Mouse (Mus musculus) left cerebral cortex, postnatal 4 days (tissue): ENCODE measurements at regions not wholly inside any gene's neighbourhood (a gene's known extent, or its start where the extent isn't known, plus 50 kb on each side); places are given as distances from the start of the nearest gene placed in this dataset.
A peak's percentile ranks its signal among the peaks of the same experiment; 100 is the strongest.

Source experiments
- DNase-seq: peaks from one replicate; pipeline ENCODE4 v3.0.0-alpha.2; 2022
- intact Hi-C: fragments of 180-260 bp; cut with DNase I; formaldehyde crosslinking; loops from one replicate; pipeline ENCODE4 v1.15.1; 2025

DNA sequence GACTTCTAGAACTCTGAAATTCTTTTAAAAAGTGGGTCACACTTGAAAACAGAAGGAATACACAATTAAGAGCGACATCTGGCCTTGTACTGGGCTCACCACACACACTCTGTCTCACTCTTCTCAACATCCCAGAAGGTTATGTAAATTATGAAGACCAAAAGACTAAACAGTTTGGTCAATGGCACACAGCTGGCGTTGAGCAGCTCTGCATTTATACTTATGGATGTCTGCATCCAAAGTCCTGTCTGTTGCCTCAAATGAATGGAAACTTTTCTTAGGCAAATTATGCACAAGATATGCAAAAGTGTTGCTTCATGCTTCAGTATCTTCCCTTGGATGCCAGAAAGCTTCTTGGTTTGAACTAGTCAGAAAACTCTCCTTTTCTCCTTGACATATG lies 323.5 kb downstream of the Ppp3ca start:
- no peak for DNase-seq
- intact Hi-C loops, result no loop called here

DNA sequence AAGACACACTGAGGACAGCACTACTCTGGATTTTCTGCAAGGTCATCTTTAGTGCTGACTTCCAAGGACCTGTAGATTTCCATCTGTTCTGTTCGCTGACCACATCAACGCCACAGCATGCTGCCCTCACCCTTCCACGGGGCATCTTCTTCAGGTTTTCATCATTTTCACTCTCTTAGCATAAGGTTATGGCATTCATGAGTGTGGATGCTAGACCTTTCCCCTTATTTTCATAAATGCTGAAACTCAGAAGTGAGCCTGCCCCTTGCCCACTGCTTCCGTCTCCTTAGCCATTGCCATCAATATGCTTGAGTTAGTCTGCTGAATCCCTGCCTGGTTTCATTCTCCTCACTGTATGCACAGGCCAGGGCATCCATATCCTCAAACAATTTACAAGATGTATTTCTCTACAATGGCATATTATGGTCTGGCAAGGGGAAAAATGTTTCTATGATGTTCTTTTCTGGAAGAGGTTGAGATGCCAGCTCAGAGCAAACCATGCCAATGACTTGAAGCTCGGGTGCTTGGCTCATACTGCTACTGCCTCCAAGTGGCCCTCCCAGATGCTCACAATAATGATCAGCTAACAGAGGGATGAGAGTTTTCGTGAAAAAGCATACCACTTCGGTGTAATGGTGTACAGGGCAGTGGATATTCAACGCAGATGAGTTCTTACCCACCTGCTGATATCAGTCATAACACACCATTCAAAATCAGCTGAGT lies 324.6 kb downstream of the Ppp3ca start:
- intact Hi-C loops, result no loop called here
- DNase-seq, result no peak

DNA sequence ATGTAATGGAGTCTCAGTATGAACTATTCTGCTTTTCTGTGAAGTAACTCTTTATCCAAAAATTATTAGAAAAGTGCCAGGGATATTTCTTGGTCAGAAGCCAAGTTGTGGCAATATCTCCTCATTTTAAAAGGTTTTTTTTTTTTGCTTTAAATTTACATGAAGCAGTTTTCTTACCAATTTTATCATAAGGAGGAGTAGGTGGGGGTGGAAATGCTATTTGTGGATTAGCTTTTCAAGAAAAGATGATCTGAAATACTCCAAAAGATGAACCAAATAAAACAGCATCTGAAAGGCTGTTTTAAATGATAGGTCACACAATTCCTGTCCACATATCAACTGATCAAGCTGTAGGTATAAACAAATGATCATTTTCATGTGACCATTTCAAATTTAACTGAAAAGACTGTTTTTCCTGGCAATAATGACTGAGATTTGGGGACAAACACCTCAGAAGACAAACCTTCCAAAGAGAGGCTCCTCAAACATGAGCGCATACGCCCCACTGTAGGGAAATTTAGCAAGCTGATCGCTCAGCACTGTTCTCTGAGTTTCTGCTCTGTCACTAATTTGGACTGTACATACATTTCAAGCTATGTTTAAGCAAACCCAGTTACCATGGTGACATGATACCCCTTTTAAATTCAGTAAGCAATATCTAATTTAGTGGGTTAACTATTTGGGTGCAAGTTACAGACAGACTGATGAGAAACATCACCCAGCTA lies 325.8 kb downstream of the Ppp3ca start:
- DNase-seq, result no peak
- intact Hi-C loops, result no loop called here

DNA sequence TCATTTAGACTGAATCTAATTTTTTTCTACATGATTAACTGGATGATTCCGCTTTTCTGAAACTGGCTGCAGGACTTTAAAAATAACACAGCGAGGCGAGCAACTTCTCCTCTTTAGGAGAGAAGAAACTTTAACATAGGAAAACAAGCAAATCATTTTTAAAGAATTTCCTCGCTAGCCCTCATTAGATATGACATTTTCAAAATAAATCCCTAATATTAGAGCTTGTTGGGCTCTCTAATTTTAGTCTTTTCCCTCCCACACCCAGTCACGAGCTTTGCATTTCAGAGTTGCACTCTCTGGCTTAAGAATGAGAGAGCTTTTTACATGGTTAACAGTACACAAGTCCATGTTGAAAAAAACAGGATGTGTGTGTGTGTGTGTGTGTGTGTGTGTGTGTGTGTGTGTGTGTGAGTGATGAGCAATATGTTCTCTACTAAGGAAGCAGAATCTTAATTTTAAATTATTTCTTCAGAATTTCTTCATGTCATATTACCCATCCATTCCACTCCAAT lies 326.5 kb downstream of the Ppp3ca start:
- no peak for DNase-seq
- intact Hi-C loops, result no loop called here

DNA sequence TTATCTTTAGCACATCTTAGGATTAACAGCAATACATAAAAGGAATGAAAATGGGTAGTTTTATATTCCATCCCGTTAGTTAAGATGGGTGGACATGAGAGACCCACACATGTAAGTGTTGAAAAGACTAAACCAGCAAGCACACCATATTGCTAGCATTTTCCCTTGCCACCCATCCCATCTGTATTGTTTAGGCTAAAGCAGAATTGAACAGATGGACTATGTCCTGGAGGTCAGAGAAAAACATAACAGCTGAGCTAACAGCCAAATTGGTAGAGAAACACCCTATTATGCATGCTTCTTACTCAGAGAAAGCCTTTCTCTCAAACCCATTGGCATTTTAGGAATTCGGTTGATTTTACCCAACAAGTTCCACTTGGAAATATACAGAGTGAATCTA lies 329.3 kb upstream of the Emcn start:
- DNase-seq, result no peak
- intact Hi-C loops, result no loop called here

DNA sequence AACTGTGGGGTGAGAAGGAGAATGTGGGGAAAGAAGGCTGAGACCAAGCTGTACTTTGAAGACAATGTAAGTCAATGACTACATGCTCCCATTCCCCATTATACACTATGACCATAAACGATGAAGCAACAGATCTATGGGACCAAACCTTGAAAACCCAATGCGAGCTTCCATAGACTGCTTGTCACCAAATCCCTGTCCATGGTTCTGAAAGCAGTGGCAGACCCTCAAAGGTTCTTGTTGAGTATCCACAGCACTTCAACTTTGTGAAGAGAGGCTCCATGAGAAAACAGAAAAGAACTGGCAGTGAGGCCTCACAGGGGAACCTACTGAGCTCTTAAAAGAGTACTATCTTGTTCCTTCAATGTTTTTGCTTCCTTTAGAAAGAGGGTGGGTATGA lies 326.2 kb upstream of the Emcn start:
- intact Hi-C loops, result no loop called here
- no peak for DNase-seq

DNA sequence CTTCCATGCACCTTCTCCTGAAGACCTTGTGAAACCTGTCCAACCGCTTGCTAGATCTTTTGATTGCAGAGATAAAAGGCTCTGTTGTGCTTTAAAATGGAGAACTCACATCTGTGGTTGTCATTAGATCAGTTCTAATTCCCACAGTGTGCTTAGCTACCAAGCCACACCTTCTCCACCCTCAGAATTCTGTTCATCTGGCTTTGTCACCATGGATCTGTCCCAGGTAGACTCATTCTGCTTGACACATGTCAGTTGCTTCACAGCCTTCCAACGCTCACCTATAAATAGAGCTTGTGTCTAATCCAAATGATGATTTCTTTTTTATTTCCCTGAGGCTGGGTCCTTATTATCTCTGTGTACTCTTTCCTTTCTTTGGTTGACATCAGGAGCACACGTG lies 325.7 kb upstream of the Emcn start:
- intact Hi-C loops, result no loop called here
- DNase-seq, result no peak

DNA sequence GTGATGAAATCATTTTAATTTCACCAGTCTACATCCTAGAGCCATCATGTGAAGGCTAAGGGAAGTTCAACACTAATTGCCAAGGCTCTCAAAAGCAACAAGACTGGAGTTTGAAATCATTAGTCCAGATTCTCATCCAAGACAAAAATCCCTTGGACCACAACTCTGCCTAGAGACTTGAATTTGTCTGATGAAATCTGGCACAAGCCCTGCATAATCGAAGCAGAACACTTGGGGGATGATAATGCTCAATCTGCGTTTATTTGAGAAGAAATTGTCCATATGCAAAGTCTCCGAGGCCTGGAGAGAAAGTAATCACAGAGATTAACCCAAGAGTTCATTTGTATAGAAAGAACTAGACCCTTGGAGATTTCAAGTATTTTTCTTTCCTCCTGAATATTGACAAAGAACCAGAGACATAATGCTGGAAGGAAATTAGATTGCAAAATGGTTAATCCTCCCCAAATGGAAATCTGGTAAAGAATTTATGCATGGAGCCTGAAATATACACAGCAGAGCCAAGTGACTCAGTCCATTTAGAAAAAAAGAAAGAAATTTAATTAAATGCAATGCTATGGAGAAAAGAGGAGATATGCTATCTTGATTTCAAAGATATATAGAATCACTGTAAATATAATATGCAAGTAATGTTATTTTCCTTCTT lies 320.8 kb upstream of the Emcn start:
- intact Hi-C loops, result no loop called here
- no peak for DNase-seq

DNA sequence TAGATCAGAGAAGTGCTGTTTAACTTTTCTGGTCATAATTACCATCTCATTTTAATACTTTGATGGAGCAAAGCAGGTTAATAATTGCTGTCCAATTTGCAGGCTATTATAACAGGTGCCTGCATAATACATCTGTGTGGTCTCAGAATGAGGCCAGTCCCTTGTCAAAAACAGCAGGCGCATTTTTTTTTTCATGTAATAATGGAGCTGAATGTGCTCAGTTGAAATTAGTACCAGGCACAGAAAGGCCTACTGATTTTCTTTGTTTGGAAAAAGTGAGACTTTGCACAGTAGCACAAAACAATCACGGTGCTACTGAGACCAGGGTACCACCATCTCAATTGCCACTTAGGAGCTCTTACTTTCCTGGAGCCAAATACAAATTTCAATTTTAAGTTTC lies 311.3 kb upstream of the Emcn start:
- intact Hi-C loops, result no loop called here
- DNase-seq, result no peak

DNA sequence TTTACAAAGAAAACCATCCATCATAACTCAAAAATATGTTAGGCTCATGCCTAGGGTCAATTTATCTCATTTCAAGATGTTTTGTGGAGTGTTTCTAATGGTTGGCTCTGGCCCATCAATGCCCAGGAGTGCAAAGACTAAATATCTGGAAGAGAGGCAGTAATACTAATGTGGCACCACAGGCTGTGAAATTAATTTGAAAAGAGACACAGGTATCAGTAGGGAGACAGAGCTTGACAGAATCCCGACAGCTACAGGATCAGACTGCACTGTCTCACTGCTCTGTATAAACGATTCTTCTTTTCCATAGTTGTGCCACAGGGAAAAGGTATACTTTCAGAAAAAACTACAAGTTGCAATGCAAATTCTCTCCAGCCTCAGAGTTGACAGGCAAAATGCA lies 308.1 kb upstream of the Emcn start:
- DNase-seq, result no peak
- intact Hi-C loops, result no loop called here

DNA sequence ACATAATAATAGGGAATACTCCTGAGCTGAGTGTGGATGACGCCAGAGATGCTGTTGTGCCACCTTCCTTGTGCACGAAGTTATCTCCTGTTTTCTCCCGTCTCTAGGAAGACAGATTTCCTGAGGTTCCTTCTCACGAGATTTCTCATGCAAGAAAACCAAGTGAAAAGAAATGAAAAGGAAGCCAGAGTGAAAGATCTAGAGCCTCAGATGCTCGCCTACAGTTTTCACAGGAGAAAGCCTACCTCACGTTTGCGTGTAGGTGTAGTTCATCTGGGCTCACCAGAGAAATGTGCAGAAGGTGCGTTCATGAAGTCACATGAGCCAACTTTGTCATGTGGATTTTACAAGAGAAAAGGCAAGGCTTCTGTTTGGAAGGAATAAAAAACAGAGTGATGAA lies 301.2 kb upstream of the Emcn start:
- DNase-seq, result no peak
- intact Hi-C loops, result loop anchor here (10.0 kb wide), 1 partner anchor 1555 kb away; the partner anchor contains the start of gene Manba

DNA sequence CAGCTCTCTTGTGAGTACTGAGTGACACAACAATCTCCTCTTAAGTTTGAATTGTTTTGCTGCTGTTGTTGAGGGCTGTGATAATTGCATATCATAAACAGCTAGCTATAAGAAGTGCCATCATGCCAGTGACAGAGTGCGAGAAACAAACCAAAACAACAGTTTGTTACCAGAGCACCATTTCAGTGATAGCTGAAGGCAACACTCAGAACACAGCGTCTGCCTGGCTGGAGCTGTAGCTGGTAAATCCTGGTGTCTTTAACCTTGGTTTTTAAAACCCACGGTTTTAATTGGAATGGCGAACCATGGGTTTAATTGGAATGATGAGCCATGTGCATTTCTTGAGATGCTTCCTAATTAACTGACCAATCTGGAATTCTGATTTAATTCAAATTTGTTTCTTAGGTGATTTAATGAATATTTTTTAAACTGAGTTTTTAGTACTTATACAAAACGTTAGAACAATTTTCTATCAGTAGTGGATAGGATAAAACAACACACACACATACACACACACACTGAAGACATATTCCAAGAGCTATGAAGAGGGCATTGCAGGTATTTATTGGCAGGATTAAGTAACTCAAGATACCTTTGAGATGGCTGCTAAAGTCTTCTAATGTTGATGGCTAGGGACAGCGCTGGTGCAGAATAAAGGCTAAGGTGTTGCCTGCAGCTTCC lies 284.2 kb upstream of the Emcn start:
- no peak for DNase-seq
- intact Hi-C loops, result no loop called here

DNA sequence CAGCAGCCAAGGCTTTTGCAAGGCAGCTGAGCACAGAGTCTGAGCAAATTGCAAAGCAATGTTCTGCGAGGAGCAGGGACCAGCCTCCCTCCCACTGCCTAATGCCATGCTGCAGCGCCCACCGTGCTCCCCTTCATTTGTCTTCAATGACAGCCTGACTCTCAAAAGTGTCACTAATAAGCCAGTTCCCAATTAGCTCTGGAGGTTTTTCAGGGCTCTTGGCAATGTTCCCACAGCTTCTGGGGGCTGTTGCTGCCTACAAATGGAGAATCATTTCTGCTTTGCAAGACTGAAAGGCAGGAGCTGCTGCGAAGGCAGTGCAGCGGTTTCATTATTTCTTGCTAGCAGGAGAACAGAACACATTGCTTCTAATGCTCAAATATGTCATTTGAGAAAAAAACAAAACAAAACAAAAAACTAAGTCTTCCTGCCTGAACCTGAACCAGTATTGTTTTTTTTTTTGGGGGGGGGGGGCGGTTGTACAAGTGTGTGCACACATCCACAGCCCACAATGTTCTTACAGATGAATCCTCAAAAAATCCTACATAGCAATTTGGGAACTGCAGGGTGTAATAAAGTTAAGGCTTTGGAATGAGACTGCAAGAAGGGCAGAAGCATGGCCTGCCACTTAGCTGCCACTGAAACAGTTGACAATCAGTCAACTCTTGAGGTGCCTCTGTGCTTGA lies 283.5 kb upstream of the Emcn start:
- peak; percentile 70 for DNase-seq
- intact Hi-C loops, result no loop called here

DNA sequence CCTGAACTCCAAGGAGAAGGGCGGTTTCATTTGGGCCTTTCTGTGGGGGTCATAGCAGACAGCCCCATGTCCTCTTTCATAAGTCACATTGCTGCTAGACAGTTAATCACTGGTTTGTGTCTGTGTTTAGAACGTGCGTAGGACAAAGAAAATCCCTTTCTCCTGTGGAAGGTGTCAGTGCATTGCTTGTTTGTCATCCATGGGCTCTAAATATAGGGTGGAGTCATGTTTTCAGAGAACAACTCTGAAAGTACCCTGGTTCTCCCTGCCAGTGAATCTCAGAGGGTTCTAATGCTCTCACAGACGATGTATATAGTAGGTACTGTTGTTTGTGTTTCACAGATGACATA lies 283.0 kb upstream of the Emcn start:
- intact Hi-C loops, result no loop called here
- DNase-seq, result no peak

DNA sequence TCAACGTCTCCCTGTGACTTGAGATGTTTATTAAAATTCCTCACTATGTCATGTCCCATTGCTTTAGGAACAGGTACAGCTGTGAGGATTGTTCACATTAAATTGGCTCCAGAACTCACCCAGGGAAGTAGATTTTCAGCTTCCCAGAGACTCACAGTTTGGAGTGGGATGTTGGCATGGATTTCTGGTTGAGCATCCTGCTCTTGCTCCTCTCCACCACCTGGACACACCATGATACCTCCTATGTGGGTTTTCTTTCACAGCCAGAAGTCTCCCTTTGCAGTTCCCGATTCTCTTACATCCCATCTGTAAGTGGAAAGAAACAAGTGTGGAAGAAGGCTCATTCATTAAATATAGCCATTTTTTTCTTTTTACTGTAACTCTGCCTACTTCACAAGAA lies 278.8 kb upstream of the Emcn start:
- intact Hi-C loops, result no loop called here
- no peak for DNase-seq

DNA sequence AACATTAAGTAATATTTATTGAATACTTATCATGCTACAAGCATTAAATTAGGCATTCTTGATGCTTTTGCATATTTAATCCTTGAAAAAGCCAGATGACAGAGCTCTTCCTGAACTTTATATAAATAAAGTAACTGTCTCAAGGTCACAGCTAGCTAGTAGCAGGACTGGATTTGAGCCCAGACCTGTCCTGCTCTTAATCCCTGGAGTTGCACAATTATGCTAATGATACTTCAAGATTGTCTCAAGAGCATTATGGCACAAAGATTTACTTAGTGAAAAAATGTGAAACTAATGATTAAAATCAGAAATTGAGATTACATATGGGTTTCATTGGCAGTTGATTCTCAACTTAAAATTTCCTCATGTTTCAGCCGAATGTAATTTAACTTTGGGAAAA lies 273.5 kb upstream of the Emcn start:
- intact Hi-C loops, result no loop called here
- DNase-seq, result peak; percentile 18

DNA sequence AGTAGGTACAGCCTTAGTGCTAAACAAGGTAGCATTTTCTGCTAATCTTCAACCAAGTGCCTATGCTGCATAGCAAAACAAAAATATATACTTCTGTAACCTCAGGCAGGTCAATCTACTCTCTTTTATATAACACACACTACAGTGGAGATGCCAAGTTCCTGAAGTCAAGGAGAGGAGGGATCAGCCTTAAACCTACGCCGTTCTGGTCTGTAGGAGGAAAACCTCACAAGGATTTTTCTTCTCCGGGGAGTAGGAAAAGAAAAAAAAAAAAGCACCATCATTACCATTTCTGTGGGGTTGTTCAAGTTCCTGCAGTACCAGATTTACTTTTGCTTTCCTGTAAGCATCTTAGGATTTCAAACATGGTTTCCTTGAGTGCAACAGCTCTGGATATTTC lies 271.5 kb upstream of the Emcn start:
- intact Hi-C loops, result no loop called here
- no peak for DNase-seq

DNA sequence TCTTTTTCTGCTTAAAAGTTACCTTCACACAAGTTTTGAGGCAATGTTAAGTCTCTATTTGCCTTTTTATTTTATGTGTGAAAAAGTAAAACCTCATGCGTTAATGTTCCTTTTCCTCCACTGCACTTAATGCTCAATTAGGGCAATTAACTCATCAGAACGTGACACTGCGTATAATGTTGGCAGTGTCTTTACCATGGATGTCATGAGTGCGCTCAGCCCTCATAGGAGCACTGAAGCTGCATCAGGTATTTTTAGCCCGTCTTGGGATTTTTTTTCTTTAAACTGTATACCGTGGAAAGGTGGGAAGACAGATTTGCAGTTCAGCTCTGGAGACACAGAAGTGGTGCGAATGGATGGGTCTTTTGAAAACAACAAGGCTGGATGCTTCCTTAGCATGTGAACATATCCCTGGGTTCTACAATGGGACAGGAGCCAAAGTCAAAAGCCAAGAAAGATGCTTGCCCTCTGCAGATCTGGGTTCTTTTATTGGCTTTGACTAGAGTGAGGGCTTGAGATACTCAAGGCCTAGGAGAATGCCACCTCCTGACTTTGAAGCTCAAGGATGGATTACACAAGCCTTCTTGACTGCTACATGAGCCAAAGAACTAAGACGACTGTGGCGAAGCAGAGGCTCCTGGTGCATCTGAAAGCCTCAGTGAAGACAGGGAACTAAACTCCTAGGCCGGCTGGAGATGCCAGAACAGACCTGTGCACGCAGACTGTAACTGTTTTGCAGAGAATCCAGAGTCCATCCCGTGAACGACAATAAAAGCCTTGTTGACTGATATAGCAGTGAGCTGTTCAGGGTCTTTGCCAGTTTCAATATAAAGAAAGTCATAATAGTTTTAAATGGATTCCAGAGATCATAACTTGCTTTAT lies 262.9 kb upstream of the Emcn start:
- intact Hi-C loops, result no loop called here
- no peak for DNase-seq

DNA sequence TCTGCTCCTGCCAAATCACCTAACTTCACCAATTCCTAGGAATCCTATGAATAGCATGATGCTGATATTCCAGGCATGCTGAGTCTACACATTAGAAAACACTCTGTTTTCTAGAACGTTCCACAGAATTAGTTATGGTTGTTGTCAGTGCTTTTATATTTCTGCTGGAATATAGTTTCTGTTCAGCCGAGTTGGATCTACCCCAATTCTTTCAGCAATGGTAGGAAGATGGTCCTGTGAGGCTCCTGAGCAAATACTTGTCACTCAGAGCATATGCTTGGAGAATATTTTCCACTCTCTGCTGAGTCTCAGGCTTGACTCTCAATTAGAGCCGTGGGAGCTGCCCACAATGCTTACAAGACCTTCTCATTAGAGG lies 262.3 kb upstream of the Emcn start:
- intact Hi-C loops, result no loop called here
- DNase-seq, result no peak

DNA sequence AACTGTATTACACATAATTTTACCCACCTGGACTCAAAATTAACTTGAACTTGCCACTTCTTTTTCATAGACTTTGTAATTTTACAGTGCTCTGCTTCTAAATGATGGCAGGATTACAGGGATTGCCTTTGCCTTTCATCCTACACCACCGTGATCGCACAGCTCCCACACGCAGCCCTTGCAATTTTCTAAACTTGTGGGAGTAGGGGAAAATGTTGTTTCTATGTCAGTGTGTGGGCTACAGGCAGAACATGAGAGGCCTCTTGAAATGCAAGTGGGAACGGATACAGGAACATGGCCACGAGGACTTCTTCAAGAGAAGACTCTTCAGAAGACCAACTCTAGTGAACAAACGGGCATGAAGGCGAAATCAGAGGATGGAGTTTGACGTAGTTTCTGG lies 254.0 kb upstream of the Emcn start:
- no peak for DNase-seq
- intact Hi-C loops, result no loop called here
